Mouse (Mus musculus) cerebellum, adult 2 months (tissue): ENCODE measurements at regions not wholly inside any gene's neighbourhood (a gene's known extent, or its start where the extent isn't known, plus 50 kb on each side); places are given as distances from the start of the nearest gene placed in this dataset.

Experiments
- DNase-seq, 2 experiments: peaks; one replicate each; pipeline ENCODE4 v3.0.0; 2021
- H3K27ac ChIP-seq: fragments of 200-500 bp; 2 replicates; pipeline ENCODE4 v1.5.1; 2012; ENCODE audit warnings: low read length, control low read depth, inconsistent platforms; ENCODE audit not compliant: insufficient read depth
- H3K27me3 ChIP-seq: fragments of 200-500 bp; 2 replicates; pipeline ENCODE4 v1.6.1; 2012; ENCODE audit warnings: inconsistent platforms, mild to moderate bottlenecking, low read length, moderate library complexity; ENCODE audit not compliant: control insufficient read depth, insufficient read depth
- H3K4me1 ChIP-seq: fragments of 200-500 bp; 2 replicates; pipeline ENCODE4 v1.6.1; 2011; ENCODE audit warnings: low read length; ENCODE audit not compliant: control insufficient read depth, insufficient read depth
- H3K4me3 ChIP-seq: fragments of 200-500 bp; replicated peaks from 2 replicates; pipeline ENCODE3; 2011; ENCODE audit warnings: mild to moderate bottlenecking, low read depth, low read length, control low read depth; ENCODE audit not compliant: insufficient read depth
- CTCF ChIP-seq: fragments of 200-500 bp; IDR thresholded peaks from 2 replicates; pipeline ENCODE4 v1.5.1; 2011; ENCODE audit warnings: low read depth, mild to moderate bottlenecking, control low read depth, low read length, moderate library complexity, borderline replicate concordance; ENCODE audit not compliant: insufficient read depth
- POLR2A ChIP-seq: fragments of 200-500 bp; IDR thresholded peaks from 2 replicates; pipeline ENCODE4 v1.6.1; 2011; ENCODE audit warnings: low read length, control low read depth, borderline replicate concordance; ENCODE audit not compliant: insufficient read depth
- WGBS: fragments of 180-500 bp; shearing (Covaris S2); methylation state at CpG from one replicate; pipeline ENCODE4 v1.1.7; 2018; 5-methylcytosine and 5-hydroxymethylcytosine counted together

- no peak overlapping the region for H3K27ac ChIP-seq
- no peak overlapping the region for H3K4me3 ChIP-seq
- 6% methylated on average over 5 of the region's 5 CpGs for WGBS
- H3K27me3 ChIP-seq = no peaks in the 10 kb centered on the region
- TF ChIP-seq POLR2A (no peak), CTCF (peak; percentile 37; the same call in 1 of the 2 replicates)
- peak in 1 of 2 experiments; percentile 2 for DNase-seq
- no peaks in the 10 kb centered on the region for H3K4me1 ChIP-seq
These were observed 73.9 kb upstream of the Itm2a start for GRCm38 (mm10) chrX:107477066-107477465.

GRCm38 (mm10) chrX:107469242-107469641, 66.1 kb upstream of the Itm2a start:
- no peak overlapping the region for H3K4me3 ChIP-seq
- TF ChIP-seq CTCF = no peak
- TF ChIP-seq POLR2A = no peak
- H3K27ac ChIP-seq = no peak overlapping the region
- DNase-seq = no peak
- no peaks in the 10 kb centered on the region for H3K27me3 ChIP-seq
- H3K4me1 ChIP-seq = no peaks in the 10 kb centered on the region
- WGBS = 20% methylated on average over 3 of the region's 3 CpGs
